Mouse (Mus musculus) olfactory bulb, adult 2 months (tissue): ENCODE measurements around the gene Mtmr12.

Experiments used
- CTCF ChIP-seq: fragments of 200-500 bp; IDR thresholded peaks from 2 replicates; pipeline ENCODE4 v1.5.1; 2012; ENCODE audit warnings: low read depth, mild to moderate bottlenecking, low read length, moderate library complexity; ENCODE audit not compliant: insufficient read depth
- POLR2A ChIP-seq: fragments of 200-500 bp; IDR thresholded peaks from 2 replicates; pipeline ENCODE4 v1.6.1; 2012; ENCODE audit warnings: mild to moderate bottlenecking, low read depth, low read length, moderate library complexity; ENCODE audit not compliant: insufficient read depth

- TF ChIP-seq POLR2A, result no peak
- no peak for TF ChIP-seq CTCF
Measured at GRCm38 (mm10) chr15:12263056-12263455, 58.2 kb downstream of the Mtmr12 start.
